ENCODE assay signal across 8 mouse cellular contexts in the genomic region with DNA sequence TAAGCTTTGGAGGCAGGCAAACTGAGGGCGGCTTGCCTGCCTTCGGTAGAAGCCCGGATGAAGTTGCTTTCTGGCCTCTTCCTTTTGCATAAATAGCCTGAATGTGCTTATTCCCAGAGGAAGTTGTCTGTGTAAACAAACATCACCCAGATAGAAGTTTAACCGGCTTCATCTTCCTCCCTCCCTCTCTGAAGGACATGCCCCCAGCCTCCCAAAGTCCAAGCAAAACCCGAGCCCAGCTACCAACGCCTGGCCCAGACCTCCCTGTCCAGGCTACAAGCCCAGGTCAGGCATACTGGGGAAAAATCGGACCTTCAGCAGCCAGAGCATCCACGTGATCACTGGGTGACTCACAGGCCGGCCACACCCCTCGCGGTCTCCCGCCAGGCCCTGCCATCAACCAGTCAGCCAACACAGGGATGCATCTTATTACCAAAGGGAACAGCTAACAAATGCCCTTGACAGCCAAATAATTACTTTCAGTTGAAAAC. TPM values are rescaled to one million over a fixed set of nuclear protein-coding genes. Genes with fewer than 3 reads are reported as not detected.
A peak's percentile ranks its signal among the peaks of the same experiment; 100 is the strongest.
DNase-seq lines count a peak whose midpoint lies in the region; ATAC-seq lines count a peak whose summit lies in the region.

No protein-coding gene starts in this region.

- peak; percentile 91 for DNase-seq in R1 (ENCODE audit: low read depth, low spot score)
- peak; percentile 94 for DNase-seq in embryo, embryonic 10 days (ENCODE audit: low spot score)
- DNase-seq in gastrocnemius, postnatal 14 days, result peak; percentile 91
- DNase-seq in left cerebral cortex, postnatal 36 days (ENCODE audit: low spot score in 2 of 2), result peak; percentile 52 to 70
- peak; percentile 82 for DNase-seq in mesoderm, embryonic 11.5 days (ENCODE audit: low read depth, low spot score)
- DNase-seq in right cerebral cortex, postnatal 36 days (ENCODE audit: low spot score in 2 of 2), result peak; percentile 66 to 73

- 1% methylated on average over 12 of the region's 12 CpGs for WGBS in intestine, embryonic 15.5 days

- no peaks in the 10 kb centered on the region for H3K36me3 ChIP-seq in intestine, embryonic 15.5 days

- peaks cover 41% of the 10 kb centered on the region for H3K4me1 ChIP-seq in intestine, embryonic 15.5 days (replicated peaks)

- intact Hi-C loops in gastrocnemius, postnatal 14 days (cut with DNase I; ENCODE audit: low total_unique reads), result no loop called here
- intact Hi-C loops in left cerebral cortex, postnatal 36 days (cut with DNase I), result loop anchor here (5.0 kb wide), 1 partner anchor 36 kb away; no protein-coding TSS in a partner anchor

- H3K27me3 ChIP-seq in intestine, embryonic 15.5 days (replicated peaks), result no peaks in the 10 kb centered on the region

- peak overlapping the region; percentile 33 for H3K4me3 ChIP-seq in intestine, embryonic 15.5 days (replicated peaks)

- no peaks in the 10 kb centered on the region for H3K9me3 ChIP-seq in intestine, embryonic 15.5 days

- H3K9ac ChIP-seq in intestine, embryonic 15.5 days, result peak overlapping the region; percentile 55

- H3K27ac ChIP-seq in intestine, embryonic 15.5 days, result peak overlapping the region; percentile 94

- peak overlapping the region; percentile 72 for H3K4me2 ChIP-seq in intestine, embryonic 15.5 days (replicated peaks)

- peak; percentile 15; the same call in 1 of the 2 replicates for ATAC-seq in intestine, embryonic 15.5 days
- no peak for ATAC-seq in inflammation-experienced regulatory T-cells, adult 6 months

RNA-seq across cellular contexts. Expression of gene Zfp36l2, which starts 4.4 kb away (rescaled TPM):
- total RNA-seq in gastrocnemius, postnatal 14 days (2021), result 10 to 100 TPM; 17.0 to 21.3 TPM
- 23.2 and 29.7 TPM in 2 replicates for polyA plus RNA-seq in intestine, embryonic 15.5 days (2015; fragmentation: Nextera tagmentation; extraction: Ambion mirVana)
- total RNA-seq in left cerebral cortex, postnatal 36 days (2021), result 10 to 100 TPM; 23.9 to 28.3 TPM
- polyA plus RNA-seq in inflammation-experienced regulatory T-cells, adult 6 months (2017; shearing (Covaris generic)), result 10 to 100 TPM; 30.4 to 54.7 (median 42.3) TPM
